Mouse (Mus musculus) CH12.LX (cell line): Measurements from ENCODE around the gene Tmem218.

Experiments used
- CTCF ChIP-seq, 2 experiments: IDR thresholded peaks in 1 of 2; conservative IDR thresholded peaks in 1 of 2; 2 replicates each; pipeline ENCODE4 v1.5.1; 2011 to 2012; ENCODE audit warnings: low read depth in 2 of 2, low read length in 2 of 2, improper control_type of control experiment in 1 of 2, inconsistent platforms in 1 of 2, mild to moderate bottlenecking in 1 of 2, moderate library complexity in 1 of 2
- MAX ChIP-seq: IDR thresholded peaks from 2 replicates; pipeline ENCODE4 v1.6.1; 2011; ENCODE audit warnings: low read length, improper control_type of control experiment
- POLR2A ChIP-seq: IDR thresholded peaks from 2 replicates; pipeline ENCODE4 v1.6.1; 2011; ENCODE audit warnings: low read depth, mild to moderate bottlenecking, improper control_type of control experiment, low read length

GRCm38 (mm10) chr9:37247429-37247828 lies 39.4 kb downstream of the Tmem218 start:
- TF ChIP-seq CTCF (conservative IDR thresholded peaks at IDR 0.05 in 1 of 2, IDR thresholded peaks at IDR 0.05 in 1 of 2; ENCODE audit: low read depth in 2 of 2, low read length in 2 of 2) (no peak), POLR2A (no peak), MAX (no peak)
